Mouse (Mus musculus) hindbrain, embryonic 15.5 days (tissue): ENCODE results near the gene Ccdc106. TPM values are rescaled to one million over a fixed set of nuclear protein-coding genes. Genes with fewer than 3 reads are reported as not detected.
"Not testable (repeated sequence)": the region's sequence is repeated elsewhere in the genome, so short reads cannot be mapped to it uniquely, and the experiment has no call there.

Source experiments
- ATAC-seq: fragments of 200-750 bp; cut with Nextera tagmentation; 2 replicates; pipeline ENCODE4 v1.8.0; 2017; ENCODE audit warnings: low read depth, moderate number of reproducible peaks, moderate TSS enrichment; ENCODE audit not compliant: low FRiP score
- H3K27ac ChIP-seq: fragments of 300-500 bp; sonication (generic); replicated peaks from 2 replicates; pipeline ENCODE4 v1.5.1; 2015; ENCODE audit warnings: mild to moderate bottlenecking, inconsistent platforms
- H3K27me3 ChIP-seq: fragments of 300-500 bp; sonication (generic); 2 replicates; pipeline ENCODE4 v1.6.1; 2015; ENCODE audit warnings: control low read depth, inconsistent platforms
- H3K36me3 ChIP-seq: fragments of 300-500 bp; sonication (generic); 2 replicates; pipeline ENCODE4 v1.6.1; 2015; ENCODE audit warnings: control low read depth, inconsistent platforms
- H3K4me1 ChIP-seq: fragments of 300-500 bp; sonication (generic); replicated peaks from 2 replicates; pipeline ENCODE4 v1.6.1; 2015; ENCODE audit warnings: control low read depth, inconsistent platforms
- H3K4me2 ChIP-seq: fragments of 300-500 bp; sonication (generic); 2 replicates; pipeline ENCODE4 v1.6.1; 2015; ENCODE audit warnings: moderate library complexity, mild to moderate bottlenecking, inconsistent platforms
- H3K4me3 ChIP-seq: fragments of 300-500 bp; sonication (generic); 2 replicates; pipeline ENCODE4 v1.5.1; 2015; ENCODE audit warnings: mild to moderate bottlenecking, inconsistent platforms
- H3K9ac ChIP-seq: fragments of 300-500 bp; sonication (generic); 2 replicates; pipeline ENCODE4 v1.6.1; 2015; ENCODE audit warnings: inconsistent platforms
- H3K9me3 ChIP-seq: fragments of 300-500 bp; sonication (generic); 2 replicates; pipeline ENCODE4 v1.6.1; 2016; ENCODE audit warnings: control low read depth, inconsistent platforms
- WGBS: fragments of 180-500 bp; shearing (Covaris S2); methylation state at CpG from one replicate; pipeline ENCODE4 v1.1.7; 2015; 5-methylcytosine and 5-hydroxymethylcytosine counted together
- polyA plus RNA-seq: library from polyadenylated mRNA; unstranded; fragments of >200 nt; fragmentation: Nextera tagmentation; extraction: Ambion mirVana; gene quantifications from 2 replicates; pipeline ENCODE4 v1.2.1, GENCODE M21; 2015

The Ccdc106 gene
- polyA plus RNA-seq, 1 experiment from 2014 or later, result 65.2 TPM

- peaks cover 5% of the 10 kb centered on the region for H3K36me3 ChIP-seq
- no peak overlapping the region for H3K4me2 ChIP-seq
- H3K27me3 ChIP-seq, result no peaks in the 10 kb centered on the region
- H3K4me3 ChIP-seq, result no peak overlapping the region
- no peak for ATAC-seq
- H3K9me3 ChIP-seq, result no peaks in the 10 kb centered on the region
- H3K4me1 ChIP-seq, result peaks cover 22% of the 10 kb centered on the region
- WGBS, result 91% methylated on average over 16 of the region's 16 CpGs
- no peak overlapping the region for H3K9ac ChIP-seq
- H3K27ac ChIP-seq, result no peak overlapping the region
Measured at GRCm38 (mm10) chr7:5017352-5017751, 3.0 kb upstream of the Ccdc106 start.

GRCm38 (mm10) chr7:5017931-5018330, 2.4 kb upstream of the Ccdc106 start:
- H3K4me3 ChIP-seq, result no peak overlapping the region
- H3K27me3 ChIP-seq, result no peaks in the 10 kb centered on the region
- H3K9me3 ChIP-seq, result no peaks in the 10 kb centered on the region
- ATAC-seq, result no peak
- WGBS, result 96% methylated on average over 21 of the region's 21 CpGs
- H3K4me1 ChIP-seq, result peaks cover 22% of the 10 kb centered on the region
- no peak overlapping the region for H3K27ac ChIP-seq
- H3K9ac ChIP-seq, result no peak overlapping the region
- H3K36me3 ChIP-seq, result peaks cover 7% of the 10 kb centered on the region; the same call in 1 of the 2 replicates
- no peak overlapping the region for H3K4me2 ChIP-seq

GRCm38 (mm10) chr7:5019576-5019975, 777 bp upstream of the Ccdc106 start:
- WGBS, result 28% methylated on average over 8 of the region's 8 CpGs
- Histone ChIP-seq H3K4me3 (peak overlapping the region; percentile 79), H3K4me2 (peak overlapping the region; percentile 82), H3K27ac (peak overlapping the region; percentile 93), H3K9ac (peak overlapping the region; percentile 93; the same call in 1 of the 2 replicates), H3K4me1 (peaks cover 22% of the 10 kb centered on the region)
- H3K27me3 ChIP-seq, H3K36me3 ChIP-seq, ATAC-seq, H3K9me3 ChIP-seq: not testable (repeated sequence)

- Histone ChIP-seq H3K9ac (peak overlapping the region; percentile 93), H3K9me3 (no peaks in the 10 kb centered on the region), H3K36me3 (peaks cover 8% of the 10 kb centered on the region; the same call in 1 of the 2 replicates), H3K4me2 (peak overlapping the region; percentile 82), H3K4me3 (peak overlapping the region; percentile 79), H3K27ac (peak overlapping the region; percentile 93), H3K4me1 (peaks cover 22% of the 10 kb centered on the region), H3K27me3 (no peaks in the 10 kb centered on the region)
- 0% methylated on average over 10 of the region's 15 CpGs for WGBS
- ATAC-seq, result peak; percentile 3
Measured at GRCm38 (mm10) chr7:5020685-5021084, 332 bp downstream of the Ccdc106 start.

GRCm38 (mm10) chr7:5021197-5021596, 844 bp downstream of the Ccdc106 start:
- Histone ChIP-seq H3K27me3 (no peaks in the 10 kb centered on the region), H3K9ac (peak overlapping the region; percentile 93), H3K27ac (peak overlapping the region; percentile 93), H3K4me1 (peaks cover 18% of the 10 kb centered on the region), H3K4me2 (peak overlapping the region; percentile 82), H3K9me3 (no peaks in the 10 kb centered on the region), H3K4me3 (peak overlapping the region; percentile 79), H3K36me3 (peaks cover 8% of the 10 kb centered on the region; the same call in 1 of the 2 replicates)
- 49% methylated on average over 5 of the region's 5 CpGs for WGBS
- no peak for ATAC-seq

- 96% methylated on average over 22 of the region's 22 CpGs for WGBS
- H3K9me3 ChIP-seq, result peaks cover 8% of the 10 kb centered on the region
- H3K4me2 ChIP-seq, result no peak overlapping the region
- no peak for ATAC-seq
- peaks cover 55% of the 10 kb centered on the region for H3K36me3 ChIP-seq
- no peak overlapping the region for H3K27ac ChIP-seq
- H3K4me3 ChIP-seq, result no peak overlapping the region
- H3K9ac ChIP-seq, result no peak overlapping the region
- no peaks in the 10 kb centered on the region for H3K27me3 ChIP-seq
- no peaks in the 10 kb centered on the region for H3K4me1 ChIP-seq
Measured at GRCm38 (mm10) chr7:5029543-5029942, 9.2 kb downstream of the Ccdc106 start.

GRCm38 (mm10) chr7:5029946-5030345, 9.6 kb downstream of the Ccdc106 start:
- Histone ChIP-seq H3K9me3 (peaks cover 8% of the 10 kb centered on the region), H3K9ac (no peak overlapping the region), H3K27ac (no peak overlapping the region), H3K4me3 (no peak overlapping the region), H3K36me3 (peaks cover 59% of the 10 kb centered on the region), H3K4me1 (no peaks in the 10 kb centered on the region), H3K27me3 (no peaks in the 10 kb centered on the region), H3K4me2 (no peak overlapping the region)
- 89% methylated on average over 21 of the region's 21 CpGs for WGBS
- ATAC-seq, result no peak

- H3K4me2 ChIP-seq, result no peak overlapping the region
- H3K9me3 ChIP-seq, result peaks cover 8% of the 10 kb centered on the region
- H3K27me3 ChIP-seq, result no peaks in the 10 kb centered on the region
- no peak overlapping the region for H3K27ac ChIP-seq
- H3K4me1 ChIP-seq, result no peaks in the 10 kb centered on the region
- 80% methylated on average over 63 of the region's 63 CpGs for WGBS
- no peak overlapping the region for H3K9ac ChIP-seq
- H3K36me3 ChIP-seq, result peaks cover 64% of the 10 kb centered on the region
- no peak for ATAC-seq
- H3K4me3 ChIP-seq, result no peak overlapping the region
Measured at GRCm38 (mm10) chr7:5030554-5031275, 10.4 kb downstream of the Ccdc106 start.

GRCm38 (mm10) chr7:5031496-5031895, 11.1 kb downstream of the Ccdc106 start:
- H3K9ac ChIP-seq, result no peak overlapping the region
- WGBS, result 78% methylated on average over 39 of the region's 46 CpGs
- H3K36me3 ChIP-seq, result peaks cover 69% of the 10 kb centered on the region
- H3K4me1 ChIP-seq, result no peaks in the 10 kb centered on the region
- H3K4me2 ChIP-seq, result no peak overlapping the region
- no peak overlapping the region for H3K4me3 ChIP-seq
- no peak for ATAC-seq
- H3K27me3 ChIP-seq, result no peaks in the 10 kb centered on the region
- H3K9me3 ChIP-seq, result peaks cover 8% of the 10 kb centered on the region
- H3K27ac ChIP-seq, result no peak overlapping the region

GRCm38 (mm10) chr7:5033818-5034217, 13.5 kb downstream of the Ccdc106 start, which contains the start of gene 4632433K11Rik:
Gene 4632433K11Rik (plus strand): TSS chr7:5034118.
- ATAC-seq, result no peak
- H3K4me3 ChIP-seq, result no peak within 1 kb of the TSS
- peaks cover 65% of the 10 kb centered on the region for H3K36me3 ChIP-seq
- peaks cover 8% of the 10 kb centered on the region for H3K9me3 ChIP-seq
- no peak within 1 kb of the TSS for H3K9ac ChIP-seq
- 91% methylated on average over 3 of the region's 3 CpGs for WGBS
- no peak within 1 kb of the TSS for H3K4me2 ChIP-seq
- no peaks in the 10 kb centered on the region for H3K27me3 ChIP-seq
- H3K4me1 ChIP-seq, result peaks cover 9% of the 10 kb centered on the region
- no peak within 1 kb of the TSS for H3K27ac ChIP-seq

GRCm38 (mm10) chr7:5035628-5036027, 15.3 kb downstream of the Ccdc106 start:
- ATAC-seq, result no peak
- Histone ChIP-seq H3K9me3 (peaks cover 2% of the 10 kb centered on the region), H3K9ac (no peak overlapping the region), H3K27me3 (no peaks in the 10 kb centered on the region), H3K4me2 (no peak overlapping the region), H3K4me1 (peaks cover 21% of the 10 kb centered on the region), H3K4me3 (no peak overlapping the region), H3K27ac (no peak overlapping the region), H3K36me3 (peaks cover 47% of the 10 kb centered on the region)
- WGBS, result 97% methylated on average over 17 of the region's 17 CpGs

GRCm38 (mm10) chr7:5036136-5036535, 15.8 kb downstream of the Ccdc106 start:
- ATAC-seq, result no peak
- H3K27me3 ChIP-seq, result no peaks in the 10 kb centered on the region

More at GRCm38 (mm10) chr7:5036136-5036535, 15.8 kb downstream of the Ccdc106 start:
- Histone ChIP-seq H3K4me3 (no peak overlapping the region), H3K4me2 (no peak overlapping the region), H3K36me3 (peaks cover 42% of the 10 kb centered on the region), H3K9ac (no peak overlapping the region), H3K27ac (no peak overlapping the region), H3K9me3 (no peaks in the 10 kb centered on the region), H3K4me1 (peaks cover 21% of the 10 kb centered on the region)
- 96% methylated on average over 9 of the region's 9 CpGs for WGBS
